Mouse (Mus musculus) bone marrow macrophage, adult 2 months (primary cell): ENCODE data around the gene Dnajc22.

ENCODE experiments used
- CTCF ChIP-seq: IDR thresholded peaks from 2 replicates; pipeline ENCODE4 v1.5.1; 2012; ENCODE audit warnings: low read depth, mild to moderate bottlenecking, low read length, moderate library complexity
- POLR2A ChIP-seq: IDR thresholded peaks from 2 replicates; pipeline ENCODE4 v1.6.1; 2012; ENCODE audit warnings: mild to moderate bottlenecking, low read depth, low read length, borderline replicate concordance

DNA sequence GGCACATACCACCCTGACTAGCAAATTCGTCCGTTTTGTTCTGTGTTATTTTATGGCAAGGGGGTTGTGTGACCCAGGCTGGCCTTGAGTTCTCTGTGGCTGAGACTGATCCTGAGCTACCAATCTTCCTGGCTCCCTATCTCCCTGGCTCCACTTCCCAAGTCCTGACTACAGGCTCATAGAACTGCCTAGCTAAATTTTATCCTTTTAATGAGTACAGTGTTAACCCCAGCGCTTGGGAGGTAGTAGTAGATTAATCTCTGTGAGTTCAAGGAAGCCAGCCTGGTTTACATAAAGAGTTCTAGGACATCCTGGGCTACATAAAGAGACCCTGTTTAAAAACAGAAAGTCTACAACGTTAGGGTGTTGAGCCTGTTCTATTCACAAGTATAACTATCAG is 18.8 kb downstream of the Dnajc22 start:
- TF ChIP-seq POLR2A (no peak), CTCF (no peak)
